Mouse (Mus musculus): ENCODE data around the gene Gm49711. TPM values are rescaled to one million over a fixed set of nuclear protein-coding genes. Genes with fewer than 3 reads are reported as not detected.

The Gm49711 gene
- total RNA-seq, 2 experiments from 2014 or later: not detected

DNA sequence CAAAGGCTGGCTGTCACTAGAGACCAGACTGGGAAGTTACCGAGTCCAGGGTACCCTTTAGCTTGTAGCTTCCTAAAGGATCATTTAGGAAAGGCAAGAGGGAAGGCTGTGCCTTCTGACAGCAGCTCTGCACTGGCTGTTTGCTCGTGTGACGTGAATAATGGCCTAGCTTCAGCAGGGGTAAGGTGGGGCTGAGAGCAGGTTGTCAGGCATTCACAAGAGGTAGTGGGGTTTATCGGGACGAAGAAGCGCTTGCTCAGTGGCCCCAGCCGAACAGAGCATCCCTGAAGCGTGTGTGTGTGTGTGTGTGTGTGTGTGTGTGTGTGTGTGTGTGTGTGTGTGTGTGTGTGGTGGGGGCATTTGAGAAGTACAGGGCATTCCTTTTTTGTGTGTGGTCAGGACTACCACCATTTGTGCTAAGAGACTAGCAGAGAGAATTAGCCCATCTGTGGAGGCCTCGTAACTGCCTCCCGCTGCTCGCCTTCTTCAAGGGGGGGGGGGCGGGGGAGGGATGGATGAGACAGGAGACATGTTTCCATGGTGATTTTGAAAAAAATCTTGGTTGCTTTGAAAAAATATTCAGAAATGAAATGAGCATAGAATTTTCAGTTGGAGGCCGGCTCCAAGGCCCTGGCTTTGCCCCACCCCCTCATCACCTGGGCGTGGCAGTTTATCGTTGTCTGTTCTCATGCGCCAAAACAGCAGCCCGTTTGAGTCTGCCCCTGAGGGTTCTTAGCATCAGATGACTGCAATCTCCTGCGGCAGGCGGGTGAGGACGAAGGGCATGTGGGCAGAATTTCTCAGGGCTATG lies 57.7 kb downstream of the Gm49711 start:
- ATAC-seq (replicated peaks; ENCODE audit: low FRiP score, poor library complexity, severe bottlenecking): no peak

DNA sequence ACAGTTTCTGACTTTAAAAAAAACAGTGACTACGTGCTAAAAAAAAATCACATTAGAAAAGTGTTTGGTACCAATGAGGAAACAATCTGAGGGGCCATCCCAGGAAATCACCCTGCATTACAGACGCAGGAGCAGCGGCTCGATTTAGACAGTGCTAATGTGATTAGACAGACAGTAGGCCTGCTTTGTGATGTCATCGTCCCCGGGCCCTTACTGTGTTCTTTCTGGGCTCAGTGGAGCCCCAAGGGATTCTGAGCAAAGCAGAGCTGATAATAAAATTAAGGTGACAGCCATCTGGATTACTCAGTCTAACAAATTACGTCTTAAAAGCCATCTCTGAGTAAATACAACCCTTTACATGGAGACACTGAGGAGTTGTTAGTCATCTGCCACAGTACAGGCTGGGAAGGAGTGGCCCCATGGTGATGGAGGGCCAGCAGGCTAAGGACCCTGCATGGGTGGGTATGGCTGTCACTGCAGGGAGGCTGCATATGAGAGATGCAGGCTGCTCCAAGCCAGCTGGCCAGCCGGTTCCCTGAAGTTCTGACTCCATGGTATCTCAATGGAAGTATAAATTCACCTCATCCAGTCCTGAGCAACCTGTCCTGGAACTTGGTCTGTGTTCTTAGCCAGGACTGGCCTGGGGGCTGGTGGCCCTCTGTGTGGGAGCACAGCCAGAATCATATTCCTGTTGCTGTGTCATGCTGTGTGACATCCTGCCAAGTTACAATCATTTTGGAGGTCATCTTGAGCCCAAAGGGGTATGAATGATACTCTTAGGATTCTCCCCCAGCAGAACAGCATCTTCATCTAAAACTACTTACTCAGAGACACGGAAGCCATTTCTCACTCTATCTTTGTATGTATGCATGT lies 59.5 kb downstream of the Gm49711 start:
- no peak for ATAC-seq (replicated peaks; ENCODE audit: low FRiP score, poor library complexity, severe bottlenecking)

DNA sequence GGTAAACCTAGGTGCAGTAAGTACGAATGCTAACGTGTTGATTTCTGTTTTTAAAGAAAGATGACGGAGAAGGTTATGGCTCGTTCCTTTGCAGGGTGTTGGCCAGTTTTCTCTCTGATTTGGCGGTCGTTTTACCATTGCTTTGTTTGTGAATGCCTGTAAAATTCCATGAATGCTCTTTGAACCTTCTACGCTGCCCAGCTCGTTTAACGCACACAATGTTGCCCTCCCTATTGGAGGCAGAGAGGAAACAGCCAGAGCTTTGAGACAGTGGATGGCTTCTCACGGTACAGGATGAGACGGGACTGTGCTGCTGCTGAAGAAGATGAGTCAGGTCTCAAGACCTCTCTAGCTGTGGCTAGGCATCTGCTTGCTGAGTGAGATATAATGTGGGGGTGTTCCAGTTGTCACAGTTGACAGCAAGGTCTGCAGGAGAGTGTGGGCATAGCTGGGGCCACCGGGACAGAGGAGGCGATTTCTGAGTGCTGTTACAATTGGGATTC lies 60.9 kb downstream of the Gm49711 start:
- ATAC-seq (replicated peaks; ENCODE audit: low FRiP score, poor library complexity, severe bottlenecking): no peak

- ATAC-seq (replicated peaks; ENCODE audit: low FRiP score, poor library complexity, severe bottlenecking): no peak
These were observed 62.9 kb downstream of the Gm49711 start for GRCm38 (mm10) chr16:92120899-92121531.

- no peak for ATAC-seq (replicated peaks; ENCODE audit: low FRiP score, poor library complexity, severe bottlenecking)
These were observed 69.1 kb downstream of the Gm49711 start for GRCm38 (mm10) chr16:92127226-92127625.

DNA sequence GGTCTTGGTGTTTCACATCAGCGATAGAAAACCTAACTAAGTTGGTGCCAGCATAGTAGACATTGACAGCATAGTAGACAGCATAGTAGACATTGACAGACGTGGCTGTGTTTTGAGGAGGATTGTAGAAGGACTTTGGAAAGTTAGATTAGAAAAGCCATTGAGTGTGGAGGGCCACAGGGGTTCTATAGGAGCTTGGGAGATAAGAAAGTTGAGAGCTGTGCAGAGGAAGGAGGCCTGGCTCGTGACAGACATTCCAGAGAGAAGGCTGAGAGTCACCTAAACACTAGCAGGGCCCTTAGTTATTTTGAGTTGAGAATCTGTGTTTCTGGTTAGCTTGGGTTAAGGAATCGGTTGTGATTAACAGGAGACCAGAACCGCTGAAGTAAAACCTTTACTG lies 69.5 kb downstream of the Gm49711 start:
- no peak for ATAC-seq (replicated peaks; ENCODE audit: low FRiP score, poor library complexity, severe bottlenecking)

DNA sequence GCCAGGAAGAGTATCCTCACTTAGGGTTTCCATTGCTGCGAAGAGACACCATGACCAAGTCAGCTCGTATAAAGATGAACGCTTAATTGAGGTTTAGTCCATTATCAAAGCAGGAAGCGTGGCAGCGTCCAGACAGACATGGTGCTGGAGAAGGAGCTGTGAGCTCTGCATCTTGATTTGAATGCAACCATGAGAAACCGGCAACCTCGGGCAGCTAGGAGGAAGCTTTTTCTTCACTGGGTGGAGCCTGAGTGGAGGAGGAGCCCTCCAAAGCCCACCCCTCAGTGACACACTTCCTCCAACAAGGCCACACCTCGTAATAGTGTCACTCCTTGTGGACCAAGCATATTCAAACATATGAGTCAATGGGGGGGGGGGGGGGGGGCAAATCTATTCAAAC lies 71.7 kb downstream of the Gm49711 start:
- no peak for ATAC-seq (replicated peaks; ENCODE audit: low FRiP score, poor library complexity, severe bottlenecking)

DNA sequence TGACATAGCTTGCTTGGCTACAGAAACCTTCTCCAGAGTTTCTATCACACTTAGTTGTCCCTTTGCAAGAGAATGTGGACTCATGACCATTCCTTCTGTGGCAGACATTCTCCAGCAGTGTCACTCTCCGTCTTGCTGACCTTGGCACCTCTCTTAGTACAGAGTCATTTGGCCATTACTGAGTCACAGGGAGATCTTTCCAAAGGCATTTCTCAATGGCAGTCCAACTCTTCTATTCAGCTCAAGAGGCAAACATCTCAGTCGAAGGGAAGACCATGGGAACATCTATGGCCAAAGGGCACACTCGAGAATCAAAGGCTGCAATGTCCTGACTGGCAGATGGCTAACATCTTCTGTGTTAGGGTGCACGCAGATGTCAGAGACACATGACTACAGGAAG lies 74.4 kb downstream of the Gm49711 start:
- ATAC-seq (replicated peaks; ENCODE audit: low FRiP score, poor library complexity, severe bottlenecking): no peak

DNA sequence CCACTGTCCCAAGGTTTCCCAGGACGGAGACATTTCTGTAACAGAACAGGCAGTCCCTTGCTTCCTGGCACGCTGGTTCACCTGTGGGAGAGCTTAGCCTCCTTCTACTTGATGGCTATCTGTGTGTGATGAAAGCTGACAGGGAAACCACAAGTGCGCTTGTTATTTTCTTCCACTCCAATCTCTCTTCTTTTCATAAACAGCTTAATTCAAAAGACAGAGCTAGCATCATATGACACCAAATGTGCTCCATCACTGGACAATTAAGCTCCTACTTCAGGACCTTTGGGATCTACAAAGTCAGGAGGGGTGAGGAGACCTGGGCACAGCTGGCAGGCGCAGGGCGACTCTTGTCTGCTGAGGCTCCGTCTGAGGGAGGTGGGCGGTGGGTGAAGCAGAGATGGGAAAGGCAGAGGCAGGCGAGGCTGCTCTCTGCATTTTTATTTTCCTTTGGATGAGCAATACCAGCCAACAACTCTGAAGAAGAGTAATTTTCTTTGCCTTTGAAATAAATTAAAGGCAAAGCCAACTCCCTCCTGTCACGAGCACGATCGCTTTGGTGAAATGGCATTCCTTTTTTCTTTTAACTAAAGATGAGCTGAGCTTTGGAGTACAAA lies 76.1 kb downstream of the Gm49711 start:
- ATAC-seq (replicated peaks; ENCODE audit: low FRiP score, poor library complexity, severe bottlenecking): no peak

GRCm38 (mm10) chr16:92136275-92136674 lies 78.2 kb downstream of the Gm49711 start:
- ATAC-seq (replicated peaks; ENCODE audit: low FRiP score, poor library complexity, severe bottlenecking): no peak

DNA sequence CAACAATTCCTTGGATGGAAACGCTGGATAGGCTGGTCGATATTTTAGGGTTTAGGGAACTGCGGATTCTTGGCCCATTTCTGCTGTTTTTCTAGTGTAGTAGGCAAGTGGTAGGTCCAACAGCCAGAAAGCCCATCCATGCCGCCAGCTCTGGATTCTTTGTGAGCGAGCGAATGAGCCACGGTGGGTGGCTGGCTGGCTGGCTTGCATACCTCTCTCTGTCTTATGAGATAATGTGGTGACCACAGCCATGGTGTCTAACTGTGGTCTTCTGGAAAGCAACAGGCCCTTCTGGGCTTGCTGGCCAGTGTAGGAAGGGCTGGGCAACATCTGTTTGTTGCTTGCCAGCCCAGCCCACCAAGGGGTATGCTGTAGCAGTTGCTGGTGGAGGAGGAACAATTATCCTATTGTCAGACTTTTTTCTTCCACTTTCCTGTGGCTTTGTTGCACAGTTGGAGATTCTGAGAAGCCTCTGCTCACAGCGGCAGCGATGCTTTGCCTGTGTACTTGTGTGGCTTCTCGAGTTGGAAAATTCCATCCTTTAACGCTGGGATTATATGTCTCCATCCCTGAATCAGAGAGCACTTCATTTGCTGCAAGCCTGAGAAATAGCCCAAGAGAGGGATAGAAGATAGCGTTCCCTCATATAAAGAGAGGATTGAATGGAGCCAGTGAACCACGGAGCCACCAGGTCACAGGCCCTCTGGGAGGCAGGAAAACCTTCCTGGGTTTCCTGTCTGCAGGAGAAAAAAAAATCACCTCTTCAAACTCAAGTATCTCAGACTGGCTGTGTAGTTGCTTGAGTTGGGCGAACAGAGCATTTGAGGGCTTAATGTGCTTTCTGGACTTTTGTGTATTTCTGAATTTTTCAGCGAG lies 81.5 kb downstream of the Gm49711 start:
- ATAC-seq (replicated peaks; ENCODE audit: low FRiP score, poor library complexity, severe bottlenecking): no peak

DNA sequence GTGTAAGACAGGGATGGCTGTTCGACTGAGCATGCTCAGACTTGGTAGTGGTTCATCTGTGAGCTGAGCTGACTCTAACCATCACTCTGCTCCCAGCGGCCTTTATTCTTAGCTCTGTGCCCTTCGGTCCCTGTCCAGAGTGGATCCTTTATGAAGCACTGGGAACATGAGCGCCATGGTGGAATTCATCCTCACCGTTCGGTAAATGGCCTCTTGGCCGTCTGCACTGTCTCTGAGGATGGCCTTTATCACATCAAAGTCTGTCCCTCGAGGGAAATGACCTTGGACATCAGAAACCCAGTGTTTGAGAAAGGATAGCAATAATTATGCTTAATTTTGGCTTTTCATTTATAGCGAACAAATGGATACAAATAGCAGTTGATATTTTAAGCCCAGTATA lies 82.2 kb downstream of the Gm49711 start:
- no peak for ATAC-seq (replicated peaks; ENCODE audit: low FRiP score, poor library complexity, severe bottlenecking)

GRCm38 (mm10) chr16:92141021-92141420 lies 82.9 kb downstream of the Gm49711 start:
- ATAC-seq (replicated peaks; ENCODE audit: low FRiP score, poor library complexity, severe bottlenecking): no peak

- no peak for ATAC-seq (replicated peaks; ENCODE audit: low FRiP score, poor library complexity, severe bottlenecking)
These were observed 84.4 kb downstream of the Gm49711 start for GRCm38 (mm10) chr16:92142426-92143012.

DNA sequence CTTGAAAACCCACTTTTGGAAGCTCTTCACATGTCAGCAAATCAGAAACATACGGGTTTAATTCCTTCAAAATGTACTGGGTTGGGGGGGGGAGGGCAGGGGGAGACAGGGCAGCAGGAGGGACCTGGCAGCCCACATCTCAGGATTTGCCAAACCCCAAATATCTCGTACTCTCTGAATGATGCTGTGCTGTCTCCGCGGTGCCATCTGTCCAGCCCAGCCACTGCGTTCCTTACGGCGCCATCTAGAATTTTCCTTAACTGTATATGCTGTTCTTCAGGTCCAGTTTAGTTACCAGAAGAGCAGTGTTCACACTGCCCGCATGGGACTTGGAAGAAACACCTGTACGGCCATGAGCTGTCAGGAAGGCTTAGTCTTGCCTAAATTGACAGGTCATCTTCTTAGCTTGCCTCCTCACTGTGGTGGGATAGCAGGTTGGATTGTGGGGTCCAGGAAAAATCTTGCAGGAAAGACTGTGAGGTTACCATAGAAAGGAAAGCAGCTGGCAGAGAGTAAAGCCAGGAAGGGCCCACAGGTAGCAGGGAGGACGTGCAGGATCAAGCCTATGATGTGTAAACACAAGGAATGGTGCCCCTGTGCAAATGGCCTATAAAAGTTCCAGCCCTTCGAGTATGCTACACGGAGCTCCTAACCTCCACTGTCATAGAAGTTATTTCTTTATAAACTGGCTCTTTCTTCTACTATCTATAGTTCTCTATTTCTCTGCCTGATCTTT lies 89.7 kb downstream of the Gm49711 start:
- no peak for ATAC-seq (replicated peaks; ENCODE audit: low FRiP score, poor library complexity, severe bottlenecking)

DNA sequence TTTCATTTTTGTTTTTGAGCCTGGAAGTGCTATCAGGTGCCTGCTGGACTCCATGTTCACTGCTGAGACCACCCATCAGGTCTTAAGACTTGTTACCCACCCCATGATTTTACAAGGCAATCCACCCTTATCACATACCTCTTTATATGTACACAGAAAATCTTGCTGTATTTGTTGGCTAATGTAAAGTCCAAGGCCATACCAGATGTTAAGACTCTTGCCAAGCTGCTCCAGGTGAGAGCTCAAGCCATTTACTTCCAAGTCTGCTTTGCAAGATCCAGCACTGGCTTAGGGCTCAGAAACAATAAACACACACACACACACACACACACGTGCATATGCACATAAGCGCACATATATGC lies 90.2 kb downstream of the Gm49711 start:
- ATAC-seq (replicated peaks; ENCODE audit: low FRiP score, poor library complexity, severe bottlenecking): no peak

DNA sequence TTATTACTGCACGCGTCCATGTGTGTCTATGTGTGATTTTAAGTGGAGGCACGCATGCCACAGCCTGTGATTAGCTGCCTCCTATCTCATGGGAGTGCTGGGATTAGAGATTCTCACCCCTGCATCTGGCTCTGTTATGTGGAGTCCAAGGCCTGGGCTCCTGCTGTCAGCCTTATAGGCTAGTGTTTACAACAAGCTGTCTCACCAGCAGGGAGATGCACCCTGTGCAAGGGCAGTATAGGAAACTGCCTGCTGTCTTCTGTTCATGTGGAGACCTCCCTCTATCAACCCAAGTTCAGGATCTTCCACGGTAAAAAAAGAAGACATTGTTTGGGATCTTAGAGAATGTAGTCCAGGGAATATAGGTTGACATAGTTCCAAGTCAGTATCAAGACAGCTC lies 92.9 kb downstream of the Gm49711 start:
- ATAC-seq (replicated peaks; ENCODE audit: low FRiP score, poor library complexity, severe bottlenecking): no peak

GRCm38 (mm10) chr16:92158021-92158455 lies 99.9 kb downstream of the Gm49711 start:
- no peak for ATAC-seq (replicated peaks; ENCODE audit: low FRiP score, poor library complexity, severe bottlenecking)
